Mouse (Mus musculus): ENCODE results near the gene Gm17174. TPM values are rescaled to one million over a fixed set of nuclear protein-coding genes. Genes with fewer than 3 reads are reported as not detected.
"Not testable (repeated sequence)": the region's sequence is repeated elsewhere in the genome, so short reads cannot be mapped to it uniquely, and the experiment has no call there.

Gm17174 gene
- not detected for total RNA-seq (2021)

- intact Hi-C loops (cut with DNase I); DNase-seq (ENCODE audit: low spot score in 2 of 2): not testable (repeated sequence)
These were observed at the start of gene Gm17174 for GRCm38 (mm10) chr14:51592039-51592438. Gene Gm17174 (minus strand): TSS chr14:51592139.

- intact Hi-C loops (cut with DNase I); DNase-seq (ENCODE audit: low spot score in 2 of 2): not testable (repeated sequence)
These were observed 43.6 kb upstream of the Gm17174 start, which contains the start of gene Gm4181 for GRCm38 (mm10) chr14:51635566-51635965. Gene Gm4181 (minus strand): TSS chr14:51635666.

GRCm38 (mm10) chr14:51632426-51632825 lies 40.5 kb upstream of the Gm17174 start:
- DNase-seq (ENCODE audit: low spot score in 2 of 2) = peak; percentile 6 to 20
- intact Hi-C loops (cut with DNase I) = not testable (repeated sequence)

DNA sequence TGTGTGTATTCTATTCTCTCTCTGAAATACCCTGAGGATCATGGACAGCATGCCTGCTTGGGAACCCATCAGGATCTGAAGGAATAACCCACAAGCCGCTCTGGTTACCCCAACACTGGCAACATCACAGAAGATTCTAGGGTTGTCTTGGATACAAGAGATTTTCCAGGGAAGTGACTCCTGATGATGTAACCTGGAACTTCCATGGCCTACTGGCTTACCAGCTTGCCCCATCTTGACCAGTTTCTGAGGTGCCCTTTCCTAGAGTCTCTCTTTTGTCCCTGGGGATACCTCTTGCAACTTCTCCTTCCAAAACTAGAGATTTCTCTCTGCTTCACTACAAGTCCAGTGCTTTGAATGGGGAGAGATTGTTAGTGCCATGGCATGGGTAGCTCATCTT lies 19.3 kb upstream of the Gm17174 start, which contains the start of gene Gm17078:
TSS of gene Gm17078 (minus strand) at position 101 of the 400 bp plus-strand sequence.
- DNase-seq (ENCODE audit: low spot score in 2 of 2) = no peak
- intact Hi-C loops (cut with DNase I) = no loop called here

DNA sequence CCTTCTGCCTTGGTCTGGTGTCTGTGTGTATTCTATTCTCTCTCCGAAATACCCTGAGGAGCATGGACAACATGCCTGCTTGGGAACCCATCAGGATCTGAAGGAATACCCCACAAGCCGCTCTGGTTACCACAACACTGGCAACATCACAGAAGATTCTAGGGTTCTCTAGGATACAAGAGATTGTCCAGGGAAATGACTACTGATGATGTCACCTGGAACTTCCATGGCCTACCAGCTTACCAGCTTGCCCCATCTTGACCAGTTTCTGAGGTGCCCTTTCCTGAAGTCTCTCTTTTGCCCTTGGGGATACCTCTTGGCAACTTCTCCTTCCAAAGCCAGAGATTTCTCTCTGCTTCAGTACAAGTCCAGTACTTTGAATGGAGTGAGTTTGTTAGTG lies 18.0 kb downstream of the Gm17174 start, which contains the start of gene Gm17175:
TSS of gene Gm17175 (minus strand) at position 101 of the 400 bp plus-strand sequence.
- intact Hi-C loops (cut with DNase I); DNase-seq (ENCODE audit: low spot score in 2 of 2): not testable (repeated sequence)

DNA sequence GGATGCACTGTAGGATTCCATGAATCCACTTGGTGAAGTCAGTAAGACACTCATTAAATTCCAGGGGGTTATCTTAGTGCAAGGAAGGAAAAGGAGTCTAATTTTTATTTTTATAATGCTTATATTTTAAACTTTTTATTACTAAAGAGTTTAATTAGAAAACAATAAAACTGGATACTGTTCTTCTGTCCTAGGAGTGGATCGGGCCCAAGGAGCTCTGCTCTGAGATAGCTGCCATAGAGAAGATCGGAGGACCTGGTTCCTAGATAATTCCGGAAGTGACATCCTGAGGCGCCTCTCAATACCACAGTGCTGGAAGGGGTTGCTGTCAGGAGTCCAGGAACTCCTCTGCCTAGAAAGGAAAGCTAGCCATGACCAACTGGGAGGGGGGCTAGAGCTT lies 39.4 kb downstream of the Gm17174 start, which contains the start of gene Gm5622:
TSS of gene Gm5622 (plus strand) at position 301 of the 400 bp plus-strand sequence.
- intact Hi-C loops (cut with DNase I) = no loop called here
- DNase-seq (ENCODE audit: low spot score in 2 of 2) = no peak

Other genes starting within 250 kb of the Gm17174 start
- not detected for gene Gm7247, start 230.4 kb downstream of the Gm17174 start, total RNA-seq (2021)
- not detected for gene Vmn2r88, start 181.3 kb downstream of the Gm17174 start, total RNA-seq (2021)
- gene Vmn2r89, start 140.3 kb downstream of the Gm17174 start, total RNA-seq (2021) = not detected
- not detected for gene Gm5622, start 39.3 kb downstream of the Gm17174 start, total RNA-seq (2021)
- gene Gm17175, start 18.1 kb downstream of the Gm17174 start, total RNA-seq (2021) = not detected
- gene Gm17078, start 19.2 kb upstream of the Gm17174 start, total RNA-seq (2021) = not detected
- not detected for gene Gm4181, start 43.5 kb upstream of the Gm17174 start, total RNA-seq (2021)
- gene Gm17079, start 103.3 kb upstream of the Gm17174 start, total RNA-seq (2021) = not detected
- gene Gm5800, start 125.0 kb upstream of the Gm17174 start, total RNA-seq (2021) = not detected
- not detected for gene Ang4, start 181.5 kb upstream of the Gm17174 start, total RNA-seq (2021)
- not detected for gene AY358078, start 207.9 kb upstream of the Gm17174 start, total RNA-seq (2021)

All from left cerebral cortex, postnatal 25 days (tissue).